Mouse (Mus musculus): ENCODE measurements at regions not wholly inside any gene's neighbourhood (a gene's known extent, or its start where the extent isn't known, plus 50 kb on each side); places are given as distances from the start of the nearest gene placed in this dataset.
A peak's percentile ranks its signal among the peaks of the same experiment; 100 is the strongest.

DNA sequence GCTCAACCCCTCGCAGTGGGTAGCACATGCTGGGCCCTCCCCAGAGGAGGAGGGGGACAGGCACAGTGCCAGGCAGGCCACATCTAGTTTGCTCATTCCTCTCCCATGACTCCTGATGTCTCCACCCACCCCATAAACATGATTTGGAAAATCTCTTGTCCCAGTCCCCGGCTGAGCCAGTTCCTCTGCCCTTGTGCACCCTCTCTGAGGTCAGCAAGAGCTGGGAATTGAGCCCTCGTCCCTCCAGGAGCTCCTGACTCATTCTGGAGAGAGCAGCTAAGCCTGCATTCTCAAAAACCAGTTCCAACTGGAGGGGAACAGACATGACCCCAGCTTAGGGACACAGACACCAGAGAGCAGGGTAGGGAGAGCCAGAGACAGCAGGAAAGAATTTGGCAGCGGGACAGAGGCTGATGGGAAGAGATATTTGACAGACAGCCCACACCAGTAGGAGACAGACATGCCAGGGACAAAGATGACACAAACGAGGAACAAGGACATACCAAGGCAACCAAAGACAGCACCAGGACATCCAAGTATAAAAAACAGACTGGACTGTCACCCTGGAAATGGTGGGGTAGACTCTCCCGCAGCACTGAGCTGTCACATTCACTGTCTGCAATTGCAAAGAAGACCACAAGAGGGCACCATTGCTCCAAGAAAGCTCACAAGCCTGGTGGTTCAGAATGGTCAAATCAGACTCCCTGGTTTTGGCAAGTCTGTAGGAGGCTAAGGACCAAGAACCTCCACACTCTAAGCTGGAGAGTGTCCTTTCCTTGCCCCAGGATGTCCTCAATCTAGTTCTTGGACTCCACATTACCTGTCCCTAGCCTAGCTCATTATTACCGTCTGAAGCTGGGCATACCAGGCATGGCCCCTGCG, 58.8 kb upstream of the Thy1 start:
- Histone ChIP-seq H3K36me3 (no peaks in the 10 kb centered on the region), H3K9ac (no peak overlapping the region), H3K4me2 (no peak overlapping the region), H3K27me3 (no peaks in the 10 kb centered on the region), H3K4me1 (peaks cover 14% of the 10 kb centered on the region), H3K9me3 (no peaks in the 10 kb centered on the region), H3K4me3 (no peak overlapping the region), H3K27ac (no peak overlapping the region)
- WGBS, result 40% methylated on average over 8 of the region's 8 CpGs
- ATAC-seq (ENCODE audit: insufficient number of reproducible peaks, low FRiP score, low TSS enrichment, low read depth), result no peak

DNA sequence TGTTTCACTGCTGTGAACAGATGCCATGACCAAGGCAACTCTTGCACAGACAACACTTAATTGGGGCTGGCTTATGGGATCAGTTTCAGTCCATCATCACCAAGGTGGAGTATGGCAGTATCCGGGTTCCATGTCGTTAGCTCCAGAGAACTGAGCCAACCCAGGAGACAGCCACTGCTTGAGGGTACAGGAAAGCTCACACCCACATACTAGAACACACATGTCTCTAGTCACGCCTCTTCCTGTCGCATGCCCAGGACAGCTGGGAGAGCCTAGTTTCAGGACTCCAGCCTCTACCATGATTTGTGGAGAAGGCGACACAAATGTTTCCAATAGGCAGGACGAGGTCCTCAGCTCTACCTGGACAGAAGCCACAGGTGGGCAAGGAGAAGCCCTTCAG, 55.2 kb upstream of the Thy1 start:
- H3K4me1 ChIP-seq, result peaks cover 21% of the 10 kb centered on the region
- 71% methylated on average over 6 of the region's 6 CpGs for WGBS
- H3K27me3 ChIP-seq, result no peaks in the 10 kb centered on the region
- no peaks in the 10 kb centered on the region for H3K9me3 ChIP-seq
- H3K9ac ChIP-seq, result no peak overlapping the region
- no peak overlapping the region for H3K4me2 ChIP-seq
- ATAC-seq (ENCODE audit: insufficient number of reproducible peaks, low FRiP score, low TSS enrichment, low read depth), result no peak
- no peaks in the 10 kb centered on the region for H3K36me3 ChIP-seq
- peak overlapping the region; percentile 74 for H3K27ac ChIP-seq
- no peak overlapping the region for H3K4me3 ChIP-seq

DNA sequence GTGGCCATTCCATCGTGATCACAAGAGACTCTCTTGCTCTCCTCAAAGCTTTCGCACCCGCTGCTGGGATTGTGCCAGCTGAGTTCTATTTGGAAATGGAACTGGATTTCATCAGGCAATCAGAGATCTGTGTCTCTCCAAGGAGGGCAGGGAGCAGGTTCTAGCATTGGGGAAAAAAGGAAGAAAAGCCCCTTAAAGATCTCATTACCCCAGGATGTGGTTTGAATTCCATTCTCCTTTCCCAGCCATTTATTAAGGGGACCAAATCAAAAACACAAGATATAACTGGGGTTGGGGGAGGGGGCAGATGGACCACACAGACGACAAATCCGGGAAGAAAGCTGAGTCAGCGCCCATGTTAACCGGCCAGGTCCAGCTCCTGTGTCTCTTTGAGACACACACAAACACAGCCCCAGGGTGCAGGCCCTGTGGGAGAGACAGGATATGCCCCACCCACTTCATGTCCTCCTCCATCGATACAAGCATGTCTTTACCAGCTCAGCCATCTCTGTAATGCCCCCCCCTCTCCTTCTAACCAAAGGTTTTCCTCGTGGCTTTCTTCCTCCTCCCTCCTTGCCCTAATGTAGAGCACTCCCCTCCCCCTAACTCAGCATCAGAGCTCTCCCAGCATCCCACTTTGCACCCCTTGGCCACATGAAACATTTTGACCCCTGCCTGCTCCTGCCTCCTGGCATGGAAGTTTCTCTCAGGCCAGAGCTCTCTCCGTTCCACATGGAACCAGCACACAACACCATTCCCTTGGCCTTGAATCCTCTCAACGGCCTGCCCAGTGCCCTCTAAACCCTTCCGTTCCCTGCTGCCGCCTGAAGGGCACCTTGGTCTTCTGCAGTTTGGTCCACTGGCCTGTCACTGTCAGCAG, 54.0 kb upstream of the Thy1 start:
- Histone ChIP-seq H3K27ac (peak overlapping the region; percentile 74), H3K9ac (no peak overlapping the region), H3K4me3 (no peak overlapping the region), H3K9me3 (no peaks in the 10 kb centered on the region), H3K4me2 (no peak overlapping the region), H3K36me3 (no peaks in the 10 kb centered on the region), H3K4me1 (peaks cover 29% of the 10 kb centered on the region), H3K27me3 (no peaks in the 10 kb centered on the region)
- WGBS, result 27% methylated on average over 13 of the region's 13 CpGs
- peak; percentile 40 for ATAC-seq (ENCODE audit: insufficient number of reproducible peaks, low FRiP score, low TSS enrichment, low read depth)

DNA sequence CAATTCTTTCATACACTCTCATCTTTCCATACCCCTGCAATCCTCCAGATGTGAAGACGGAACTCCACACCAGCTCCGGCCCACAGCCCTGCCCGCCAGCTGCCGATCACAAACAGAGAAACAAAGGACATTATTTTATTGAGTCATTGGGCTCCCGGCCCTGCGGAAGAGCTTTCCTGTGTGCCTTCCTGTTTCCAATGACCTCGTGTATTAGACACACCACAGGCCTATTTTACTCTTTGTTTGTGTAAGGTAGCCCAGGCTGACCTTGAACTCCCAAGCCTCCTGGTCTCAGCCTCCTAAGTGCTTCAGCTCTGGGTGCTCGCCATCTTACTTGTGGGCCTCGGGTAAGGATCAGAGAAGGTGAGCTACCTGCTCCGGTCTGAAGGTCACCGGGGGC, 53.1 kb upstream of the Thy1 start:
- Histone ChIP-seq H3K9ac (no peak overlapping the region), H3K27ac (peak overlapping the region; percentile 74), H3K4me3 (no peak overlapping the region), H3K36me3 (no peaks in the 10 kb centered on the region), H3K27me3 (no peaks in the 10 kb centered on the region), H3K4me1 (peaks cover 29% of the 10 kb centered on the region), H3K4me2 (no peak overlapping the region), H3K9me3 (no peaks in the 10 kb centered on the region)
- WGBS, result 68% methylated on average over 11 of the region's 11 CpGs
- no peak for ATAC-seq (ENCODE audit: insufficient number of reproducible peaks, low FRiP score, low TSS enrichment, low read depth)

DNA sequence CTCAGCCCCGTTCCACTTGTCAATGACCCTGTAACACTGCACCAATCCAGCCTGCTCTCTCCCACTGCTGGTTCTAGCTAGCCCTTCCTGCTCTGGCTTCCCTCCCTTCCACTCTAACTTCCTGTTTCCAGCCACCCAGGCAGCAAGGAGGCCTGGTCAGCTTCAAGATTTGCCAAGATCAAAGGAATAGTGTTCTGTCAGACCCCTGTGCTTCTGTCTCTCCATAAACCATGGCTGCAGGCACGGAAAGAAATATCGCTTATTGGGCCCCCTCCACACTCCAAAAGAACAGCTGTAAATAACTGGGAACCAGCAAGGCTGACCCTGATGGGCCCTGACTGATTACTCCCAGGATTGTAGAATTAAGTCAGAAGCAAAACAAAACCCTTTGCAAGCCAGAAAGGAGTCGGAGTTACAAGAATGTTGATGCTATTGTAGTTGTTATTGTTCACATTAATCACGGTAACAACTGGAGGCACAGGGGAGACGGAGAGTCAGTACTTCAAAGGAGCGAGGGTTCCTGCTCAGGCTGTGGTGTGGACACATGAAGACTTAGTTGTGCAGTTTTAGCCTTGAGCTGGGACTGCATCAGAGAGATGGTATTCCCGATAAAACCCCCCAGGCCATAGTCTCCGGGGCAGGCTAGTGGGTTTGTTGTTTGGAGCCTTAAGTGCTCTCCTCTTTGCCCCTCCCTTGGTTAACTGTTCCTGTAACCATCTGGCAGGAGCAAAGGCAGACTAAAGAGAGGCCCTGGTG, 49.8 kb upstream of the Thy1 start:
- Histone ChIP-seq H3K9ac (no peak overlapping the region), H3K36me3 (no peaks in the 10 kb centered on the region), H3K27me3 (no peaks in the 10 kb centered on the region), H3K4me2 (no peak overlapping the region), H3K27ac (peak overlapping the region; percentile 47), H3K4me1 (peaks cover 28% of the 10 kb centered on the region), H3K4me3 (no peak overlapping the region), H3K9me3 (no peaks in the 10 kb centered on the region)
- 12% methylated on average over 9 of the region's 9 CpGs for WGBS
- ATAC-seq (ENCODE audit: insufficient number of reproducible peaks, low FRiP score, low TSS enrichment, low read depth), result no peak

All from limb, embryonic 15.5 days (tissue).